Mouse (Mus musculus) liver, adult 2 months (tissue): ENCODE measurements around the gene Sipa1l3.

ENCODE experiments used
- CTCF ChIP-seq: fragments of 200-500 bp; IDR thresholded peaks from 2 replicates; pipeline ENCODE4 v1.5.1; 2011; ENCODE audit warnings: low read depth, low read length, control low read depth
- POLR2A ChIP-seq: fragments of 200-500 bp; IDR thresholded peaks from 2 replicates; pipeline ENCODE4 v1.6.1; 2011; ENCODE audit warnings: low read length, control low read depth; ENCODE audit not compliant: insufficient read depth; ENCODE audit errors: extremely low read depth

DNA sequence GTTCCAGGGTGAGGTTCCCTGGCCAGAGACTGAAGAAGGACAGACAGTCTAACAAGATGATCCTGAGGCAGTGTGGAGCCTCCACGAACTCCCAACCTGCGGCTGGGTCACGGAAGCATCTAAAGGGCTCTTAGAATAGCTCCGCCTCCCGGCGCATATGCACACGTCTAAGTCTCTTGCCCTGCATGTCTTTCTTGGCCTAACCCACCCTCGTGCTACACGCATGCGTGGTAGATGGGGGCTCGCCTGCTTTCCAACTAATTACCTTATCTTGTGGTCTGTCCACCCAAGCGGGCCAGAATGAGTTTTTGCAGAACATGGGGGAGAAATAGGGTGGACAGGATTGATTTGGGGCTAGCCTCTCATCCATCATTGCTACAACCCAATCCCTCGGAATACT is 36.6 kb upstream of the Sipa1l3 start:
- TF ChIP-seq CTCF, result no peak
- no peak for TF ChIP-seq POLR2A
